Mouse (Mus musculus) testis, adult 2 months (tissue): ENCODE measurements at regions not wholly inside any gene's neighbourhood (a gene's known extent, or its start where the extent isn't known, plus 50 kb on each side); places are given as distances from the start of the nearest gene placed in this dataset.
"Not testable (repeated sequence)": the region's sequence is repeated elsewhere in the genome, so short reads cannot be mapped to it uniquely, and the experiment has no call there.

Experiments used
- H3K27ac ChIP-seq: fragments of 200-500 bp; 2 replicates; pipeline ENCODE4 v1.5.1; 2012; ENCODE audit warnings: low read depth, low read length; ENCODE audit not compliant: control insufficient read depth, insufficient read depth
- H3K27me3 ChIP-seq: fragments of 200-500 bp; 2 replicates; pipeline ENCODE4 v1.6.1; 2012; ENCODE audit warnings: mild to moderate bottlenecking, low read length, moderate library complexity; ENCODE audit not compliant: control insufficient read depth, insufficient read depth
- H3K36me3 ChIP-seq: fragments of 200-500 bp; 2 replicates; pipeline ENCODE4 v1.6.1; 2012; ENCODE audit warnings: mild to moderate bottlenecking, low read length; ENCODE audit not compliant: control insufficient read depth, insufficient read depth
- H3K4me1 ChIP-seq: fragments of 200-500 bp; 2 replicates; pipeline ENCODE4 v1.6.1; 2012; ENCODE audit warnings: low read length; ENCODE audit not compliant: control insufficient read depth, insufficient read depth
- H3K4me3 ChIP-seq: fragments of 200-500 bp; 2 replicates; pipeline ENCODE4 v1.5.1; 2012; ENCODE audit warnings: low read depth, mild to moderate bottlenecking, low read length, moderate library complexity, mixed read lengths; ENCODE audit not compliant: control insufficient read depth
- CTCF ChIP-seq: fragments of 200-500 bp; IDR thresholded peaks from 2 replicates; pipeline ENCODE4 v1.5.1; 2012; ENCODE audit warnings: low read depth, mild to moderate bottlenecking, inconsistent platforms, low read length, moderate library complexity; ENCODE audit not compliant: control insufficient read depth, insufficient read depth, insufficient replicate concordance
- POLR2A ChIP-seq: fragments of 200-500 bp; IDR thresholded peaks from 2 replicates; pipeline ENCODE4 v1.6.1; 2012; ENCODE audit warnings: low read depth, mild to moderate bottlenecking, inconsistent platforms, low read length, moderate library complexity; ENCODE audit not compliant: control insufficient read depth

- TF ChIP-seq POLR2A: no peak
- no peak for TF ChIP-seq CTCF
- Histone ChIP-seq H3K4me1 (peaks cover 2% of the 10 kb centered on the region; the same call in 1 of the 2 replicates), H3K27ac (no peak overlapping the region)
Measured at GRCm38 (mm10) chr12:33496306-33496705, 66.9 kb downstream of the Twistnb start.

GRCm38 (mm10) chr12:33497319-33497892, 68.0 kb downstream of the Twistnb start:
- Histone ChIP-seq H3K36me3 (no peaks in the 10 kb centered on the region), H3K4me1 (peaks cover 2% of the 10 kb centered on the region; the same call in 1 of the 2 replicates), H3K27me3 (no peaks in the 10 kb centered on the region), H3K4me3 (no peak overlapping the region), H3K27ac (no peak overlapping the region)
- TF ChIP-seq CTCF (no peak), POLR2A (no peak)

More at GRCm38 (mm10) chr12:33496306-33496705, 66.9 kb downstream of the Twistnb start:
- H3K4me3 ChIP-seq: no peak overlapping the region
- H3K27me3 ChIP-seq: no peaks in the 10 kb centered on the region
- no peaks in the 10 kb centered on the region for H3K36me3 ChIP-seq

- no peak overlapping the region for H3K27ac ChIP-seq
- H3K4me1 ChIP-seq: no peaks in the 10 kb centered on the region
- H3K36me3 ChIP-seq: no peaks in the 10 kb centered on the region
- no peaks in the 10 kb centered on the region for H3K27me3 ChIP-seq
- TF ChIP-seq POLR2A: no peak
- no peak for TF ChIP-seq CTCF
- H3K4me3 ChIP-seq: no peak overlapping the region
Measured at GRCm38 (mm10) chr12:33541566-33541965, 112.1 kb downstream of the Twistnb start.

DNA sequence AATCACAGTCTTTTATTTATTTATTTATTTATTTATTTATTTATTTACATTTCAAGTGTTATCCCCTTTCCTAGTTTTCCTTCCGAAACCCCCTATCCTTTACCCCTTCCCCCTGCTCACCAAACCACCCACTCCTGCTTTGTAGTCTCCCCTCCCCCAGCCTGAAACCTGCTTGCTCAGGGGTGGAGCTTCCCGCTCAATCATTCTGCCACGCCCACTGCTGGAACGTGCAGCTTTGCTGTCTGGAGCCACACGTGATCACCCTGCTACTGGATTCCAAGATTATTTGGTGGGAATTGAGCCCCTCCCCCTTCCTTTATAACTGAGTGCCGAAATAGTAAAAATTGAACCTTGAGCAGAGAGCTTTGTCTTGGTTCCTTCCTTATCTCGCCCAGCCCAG, 122.2 kb downstream of the Twistnb start:
- H3K27ac ChIP-seq, H3K4me3 ChIP-seq, H3K36me3 ChIP-seq, H3K4me1 ChIP-seq, H3K27me3 ChIP-seq: not testable (repeated sequence)

DNA sequence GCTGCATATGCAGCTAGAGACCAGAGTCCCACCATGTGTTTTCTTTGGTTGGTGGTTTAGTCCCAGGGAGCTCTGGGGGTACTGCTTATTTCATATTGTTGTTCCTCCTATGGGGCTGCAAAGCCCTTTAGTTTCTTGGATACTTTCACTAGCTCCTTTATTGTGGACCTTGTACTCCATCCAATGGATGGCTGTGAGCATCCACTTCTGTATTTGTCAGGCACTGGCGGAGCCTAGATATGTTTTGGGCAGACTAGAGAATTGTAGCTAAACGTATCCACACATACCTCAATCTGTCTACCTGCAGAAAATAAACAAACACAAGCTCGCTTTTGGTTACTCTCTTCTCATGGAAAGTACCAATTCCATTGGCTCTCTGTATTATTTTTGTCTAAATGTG, 122.8 kb downstream of the Twistnb start:
- no peaks in the 10 kb centered on the region for H3K27me3 ChIP-seq
- H3K36me3 ChIP-seq: no peaks in the 10 kb centered on the region
- H3K4me1 ChIP-seq: peaks cover 2% of the 10 kb centered on the region; the same call in 1 of the 2 replicates
- H3K4me3 ChIP-seq: no peak overlapping the region
- no peak overlapping the region for H3K27ac ChIP-seq
- TF ChIP-seq CTCF (no peak), POLR2A (no peak)

DNA sequence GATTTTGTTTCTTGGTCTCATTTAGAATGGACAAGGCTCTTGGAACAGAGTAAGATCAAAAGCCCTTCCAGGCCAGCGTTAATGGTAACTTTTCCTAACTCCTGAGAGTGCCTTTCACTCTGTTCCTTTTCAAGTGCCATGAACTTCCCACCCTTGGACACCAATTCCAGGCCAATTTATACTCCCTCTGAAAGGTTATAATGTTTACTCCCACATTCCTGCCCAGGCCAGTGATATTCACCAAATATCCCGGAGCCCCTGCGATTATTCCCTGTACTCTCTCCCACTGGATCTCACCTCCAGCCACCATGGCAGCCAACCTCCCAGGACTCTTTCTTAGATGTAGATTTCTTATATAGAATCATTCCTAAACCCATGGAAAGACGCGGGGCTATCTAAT, 123.2 kb downstream of the Twistnb start:
- H3K4me1 ChIP-seq: peaks cover 2% of the 10 kb centered on the region; the same call in 1 of the 2 replicates
- H3K27ac ChIP-seq: no peak overlapping the region

GRCm38 (mm10) chr12:33553731-33554130, 124.3 kb downstream of the Twistnb start:
- Histone ChIP-seq H3K27ac (no peak overlapping the region), H3K4me1 (peaks cover 2% of the 10 kb centered on the region; the same call in 1 of the 2 replicates), H3K36me3 (no peaks in the 10 kb centered on the region), H3K4me3 (no peak overlapping the region), H3K27me3 (no peaks in the 10 kb centered on the region)
- TF ChIP-seq POLR2A (no peak), CTCF (no peak)

More for the DNA sequence above, 123.2 kb downstream of the Twistnb start:
- TF ChIP-seq CTCF (no peak), POLR2A (no peak)
- H3K36me3 ChIP-seq: no peaks in the 10 kb centered on the region
- no peaks in the 10 kb centered on the region for H3K27me3 ChIP-seq
- no peak overlapping the region for H3K4me3 ChIP-seq

DNA sequence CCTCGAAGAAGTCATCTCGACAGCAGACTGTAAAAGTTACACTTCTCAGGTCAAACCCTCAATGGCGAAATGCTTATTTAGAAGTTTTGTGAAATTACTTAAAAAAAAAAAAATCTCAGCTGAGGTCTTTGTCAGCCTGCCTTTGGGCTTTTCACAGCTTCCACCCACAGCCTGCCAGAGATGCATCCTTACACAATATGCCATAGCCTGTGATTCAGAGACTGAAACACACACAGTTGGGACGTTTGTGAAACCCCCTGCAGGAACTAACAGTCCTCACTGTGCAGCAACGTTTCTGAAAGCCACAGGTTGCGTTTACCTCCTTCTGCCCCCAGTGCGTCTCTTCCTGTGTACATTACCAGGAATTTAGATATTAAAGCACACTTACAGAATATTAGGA, 131.7 kb downstream of the Twistnb start:
- H3K27ac ChIP-seq: no peak overlapping the region
- no peaks in the 10 kb centered on the region for H3K27me3 ChIP-seq
- no peak overlapping the region for H3K4me3 ChIP-seq
- no peaks in the 10 kb centered on the region for H3K4me1 ChIP-seq
- H3K36me3 ChIP-seq: no peaks in the 10 kb centered on the region
- TF ChIP-seq POLR2A (no peak), CTCF (no peak)
